Mouse (Mus musculus) ovary, adult 18-20 months (tissue): ENCODE data around the gene Fn3krp.
A peak's percentile ranks its signal among the peaks of the same experiment; 100 is the strongest.

Source experiments
- DNase-seq: peaks from one replicate; pipeline ENCODE4 v3.0.0; 2022; ENCODE audit warnings: low spot score, mixed read lengths

The Fn3krp gene

DNA sequence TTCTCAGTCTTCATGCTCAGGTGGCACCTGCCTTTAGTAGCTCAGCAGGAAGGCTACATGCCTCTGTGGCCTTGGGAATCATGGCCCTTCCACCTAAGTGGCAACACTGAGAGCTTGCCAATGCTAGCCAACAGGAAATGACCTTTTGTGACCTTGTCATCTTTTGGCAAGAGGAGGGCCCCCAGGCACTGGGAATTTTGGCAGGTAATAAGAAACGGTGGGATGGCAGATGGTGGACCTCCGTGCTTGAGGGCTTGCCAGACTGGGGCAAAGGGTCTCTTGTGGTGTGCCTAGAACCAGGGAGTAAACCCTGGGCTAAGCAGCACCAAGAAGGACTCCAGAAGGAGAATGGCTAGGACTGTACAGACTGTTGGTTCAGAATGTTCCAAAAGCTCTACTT is 20.9 kb downstream of the Fn3krp start:
- no peak for DNase-seq

DNA sequence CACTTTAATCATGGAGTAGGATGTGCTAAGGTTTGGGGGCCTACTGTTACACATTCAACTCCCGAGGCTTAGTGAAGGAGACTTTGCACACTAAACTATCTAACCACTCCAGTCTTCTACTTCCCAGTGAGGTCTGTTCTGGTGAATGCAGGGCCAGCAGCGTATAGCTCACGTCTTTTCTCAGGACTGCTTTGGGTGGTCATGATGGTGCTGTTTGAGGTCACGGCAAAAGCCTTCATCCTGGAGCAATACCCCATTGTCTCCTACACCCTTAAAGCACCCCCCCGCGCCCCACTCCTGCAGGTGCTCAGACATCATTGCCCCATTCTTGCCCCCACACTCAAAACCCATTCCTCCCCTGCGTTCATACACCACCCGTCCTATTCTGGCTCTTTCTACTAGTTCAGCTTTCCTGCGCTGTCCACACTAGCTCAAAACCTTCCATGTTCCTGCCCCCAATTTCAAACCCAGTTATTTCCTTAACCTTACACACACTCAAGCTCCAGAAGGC is 30.1 kb downstream of the Fn3krp start:
- no peak for DNase-seq

DNA sequence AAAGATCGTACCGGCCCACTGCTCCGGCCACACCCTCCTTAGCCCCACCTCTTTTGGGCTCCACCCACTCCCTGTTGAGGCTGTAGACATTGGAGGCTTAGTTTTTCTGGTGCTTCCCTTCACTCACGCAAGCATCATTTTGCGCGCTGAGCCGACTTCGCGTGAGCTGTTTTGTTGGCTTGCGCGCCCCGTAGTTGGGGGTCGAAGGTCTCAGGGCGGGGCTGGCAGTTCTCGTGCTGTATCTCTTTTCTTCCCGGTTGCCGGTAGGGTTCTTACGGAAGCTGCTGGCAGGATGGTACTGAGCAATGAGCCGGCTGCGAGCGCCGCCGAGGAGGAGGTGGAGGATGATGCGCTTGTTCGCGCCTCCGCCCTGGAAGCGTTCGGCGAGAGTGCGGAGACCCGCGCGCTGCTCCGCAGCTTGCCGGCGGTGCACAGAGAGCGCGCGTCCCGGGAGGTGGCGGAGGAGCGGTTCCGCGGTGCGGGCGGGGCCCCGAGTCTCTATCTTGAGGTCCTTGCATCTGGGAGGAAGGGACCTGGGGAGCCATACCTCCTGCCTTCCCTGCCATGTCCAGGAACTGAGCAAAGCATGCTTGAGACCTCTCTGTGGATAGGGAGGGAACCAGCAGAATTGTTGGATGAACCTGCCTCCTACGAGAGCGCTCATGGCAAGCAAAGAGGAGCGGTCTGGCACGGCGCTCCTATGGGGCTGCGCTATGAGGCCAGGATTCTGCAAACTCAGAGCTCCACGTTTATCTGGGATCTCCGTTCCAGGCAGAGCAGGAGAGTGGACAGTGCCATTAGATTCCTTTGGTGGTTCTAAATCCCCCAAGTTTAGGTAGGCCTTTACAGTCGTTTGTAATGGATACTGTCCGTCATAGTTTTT is 30.8 kb downstream of the Fn3krp start, which contains the start of gene Tbcd:
Gene Tbcd, plus strand, starts transcription at position 197 of the 883 bp plus-strand sequence.
- peak; percentile 92 for DNase-seq

DNA sequence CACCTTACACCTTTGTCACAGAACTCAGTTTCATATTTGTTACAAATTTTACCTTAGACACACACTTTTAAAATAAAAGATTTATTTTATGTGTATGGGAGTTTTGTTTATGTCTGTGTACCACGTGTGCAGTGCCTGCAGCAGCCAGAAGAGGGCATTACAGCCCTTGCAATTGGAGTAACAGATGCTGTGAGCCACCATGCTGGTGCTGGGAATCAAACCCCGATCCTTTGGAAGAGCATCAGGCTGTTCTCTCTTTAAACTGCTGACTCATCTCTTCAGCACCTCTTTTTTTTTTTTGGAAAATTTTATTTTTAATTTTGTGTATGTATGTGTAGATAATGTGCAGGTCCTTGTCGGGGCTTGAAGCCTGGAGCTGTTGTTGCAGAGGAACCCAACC is 36.7 kb downstream of the Fn3krp start:
- DNase-seq, result no peak

DNA sequence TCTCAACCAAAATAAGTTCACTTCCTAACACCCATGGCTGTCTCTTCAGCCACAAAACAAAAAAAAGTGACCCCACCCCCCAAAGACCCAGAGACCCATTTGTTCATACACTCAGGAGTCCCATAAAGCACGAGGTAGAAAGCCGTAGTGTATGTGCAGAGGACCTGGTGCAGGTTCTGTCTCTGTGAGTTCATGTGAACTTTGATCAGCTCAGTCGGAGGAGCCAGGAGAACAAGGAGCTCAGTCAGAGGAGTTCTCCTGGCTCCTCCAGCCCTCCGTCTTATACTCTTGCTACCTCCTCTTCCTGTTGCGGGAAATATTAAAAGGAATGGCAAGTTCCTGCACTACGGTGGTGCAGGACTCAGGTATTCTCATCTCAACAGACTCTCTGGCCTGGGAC is 46.2 kb downstream of the Fn3krp start:
- DNase-seq, result no peak

DNA sequence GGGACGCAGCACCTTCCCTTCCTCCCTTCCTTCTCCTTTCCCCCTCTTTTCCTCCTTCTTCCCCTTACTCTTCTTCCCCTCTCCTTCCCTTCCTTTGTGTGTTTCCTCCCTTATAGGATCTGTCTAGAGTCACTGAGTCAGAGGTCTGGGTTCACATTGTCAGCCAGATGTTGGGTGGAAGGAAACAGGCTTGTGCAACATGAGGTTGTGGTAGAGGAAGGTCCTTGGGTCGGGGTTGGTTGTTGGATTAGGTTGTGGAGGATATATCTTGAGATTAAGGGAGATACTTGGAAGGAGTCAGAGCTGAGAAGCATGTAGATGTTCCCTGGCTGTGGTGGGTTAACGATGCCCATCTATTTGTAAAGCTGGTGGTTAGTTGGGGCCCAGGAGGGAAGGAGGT is 53.6 kb downstream of the Fn3krp start:
- DNase-seq, result no peak

DNA sequence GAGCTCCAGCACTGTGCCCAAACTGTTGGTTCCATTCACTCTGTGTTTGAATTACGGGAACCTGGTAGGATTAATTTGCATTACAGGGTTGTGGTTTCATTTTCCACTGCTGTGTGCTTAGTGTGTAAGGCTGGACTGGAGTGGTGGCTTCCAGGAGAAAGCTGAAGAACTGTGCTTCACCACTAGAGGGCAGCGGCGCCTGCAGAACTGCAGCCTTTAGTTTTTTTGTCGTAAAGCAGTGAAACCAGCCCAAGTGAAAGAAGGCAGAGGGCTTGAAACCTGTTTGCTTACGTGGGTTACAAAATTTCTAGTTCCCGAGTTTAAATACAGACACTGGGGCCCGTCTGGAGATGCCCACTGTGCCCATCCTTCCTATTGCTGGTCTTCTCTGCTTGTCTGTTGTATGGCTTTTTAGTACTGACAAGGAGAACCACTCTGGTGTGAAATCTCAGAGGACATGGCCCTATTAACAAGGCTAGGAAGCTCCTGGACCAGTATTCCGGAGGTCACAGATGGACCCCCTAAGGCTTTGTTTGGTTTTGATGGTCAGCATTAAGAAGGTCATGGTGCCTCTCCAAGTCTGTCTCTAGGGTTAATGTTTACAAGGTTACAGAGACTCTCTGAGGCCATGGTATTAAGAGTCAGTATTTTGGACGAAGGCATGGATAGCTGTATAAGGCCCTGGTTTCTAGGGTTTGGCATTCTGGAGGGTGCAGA is 54.7 kb downstream of the Fn3krp start:
- peak; percentile 29 for DNase-seq

DNA sequence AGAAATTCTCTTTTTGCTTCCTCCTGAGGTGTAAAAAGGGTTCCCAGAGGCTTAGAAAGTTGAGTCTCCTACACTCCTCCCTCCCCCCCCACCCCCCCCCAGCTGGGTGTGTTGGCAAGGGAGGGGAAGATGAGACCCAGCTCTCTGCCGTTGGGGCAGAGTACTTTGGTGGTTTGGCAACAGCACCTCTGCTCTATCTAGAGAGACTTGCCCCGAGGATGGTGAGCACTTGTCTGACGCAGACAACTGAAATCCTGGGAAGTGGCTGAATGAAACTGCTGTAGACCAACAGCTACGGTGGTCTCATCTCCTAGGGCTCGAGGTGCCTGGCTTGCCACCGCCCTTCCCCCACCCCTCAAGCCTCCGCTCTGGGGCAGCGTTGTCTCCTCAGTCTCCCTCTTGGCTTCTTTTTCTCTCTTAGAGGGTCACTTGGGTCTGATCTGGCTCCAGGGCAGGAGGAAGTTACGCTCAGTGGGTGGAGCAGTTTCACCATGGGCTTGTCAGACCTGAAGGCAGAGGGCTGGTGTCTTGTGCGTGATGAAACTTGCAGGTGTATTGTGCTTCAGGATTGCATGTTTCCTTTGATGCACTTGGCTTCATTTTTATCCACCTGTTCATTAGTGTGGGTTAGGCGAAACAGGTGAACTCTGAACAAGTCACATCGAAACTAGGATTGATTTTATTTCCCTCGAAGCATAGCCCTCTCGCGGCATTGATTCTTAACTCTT is 58.4 kb downstream of the Fn3krp start:
- DNase-seq, result no peak
